In genomic region chr13:21974221-21974725, GRCm38 (mm10) we compare ENCODE assay signal across 8 mouse cellular contexts. TPM values are rescaled to one million over a fixed set of nuclear protein-coding genes. Genes with fewer than 3 reads are reported as not detected.
DNase-seq lines count a peak whose midpoint lies in the region; ATAC-seq lines count a peak whose summit lies in the region.

No protein-coding gene starts in this region.

- 0% methylated on average over 23 of the region's 23 CpGs for WGBS in hindbrain, embryonic 16.5 days
- WGBS in macrophage (ENCODE audit: missing documents) = 0% methylated on average over 23 of the region's 23 CpGs

- ATAC-seq in hindbrain, embryonic 16.5 days = peak; percentile 89

- DNase-seq in R1 (ENCODE audit: low read depth, low spot score) = peak; percentile 95
- DNase-seq in cerebellum, postnatal 36 days = peak; percentile 92 to 95
- peak; percentile 90 to 91 for DNase-seq in frontal cortex, postnatal 36 days (ENCODE audit: low spot score in 2 of 2)
- peak; percentile 90 to 92 for DNase-seq in left cerebral cortex, adult 18-20 months (ENCODE audit: low spot score in 2 of 2)
- DNase-seq in right cerebral cortex, adult 18-20 months = peak; percentile 92
- peak; percentile 54 for DNase-seq in urinary bladder, postnatal 10 days (ENCODE audit: low spot score)

- H3K9me3 ChIP-seq in hindbrain, embryonic 16.5 days (ENCODE audit: control insufficient read depth, low read length) = 0 out of 2 replicates have a peak, but pooled peaks cover under 1% of the 10 kb centered on the region

- no peaks in the 10 kb centered on the region for H3K36me3 ChIP-seq in hindbrain, embryonic 16.5 days (ENCODE audit: control insufficient read depth, insufficient read depth, low read length)
- no peaks in the 10 kb centered on the region for H3K36me3 ChIP-seq in macrophage (ENCODE audit: inconsistent target)

- no peaks in the 10 kb centered on the region for H3K79me2 ChIP-seq in macrophage (ENCODE audit: inconsistent target)

- H3K27me3 ChIP-seq in hindbrain, embryonic 16.5 days (replicated peaks; ENCODE audit: control insufficient read depth, insufficient read depth, low read length) = peaks cover 5% of the 10 kb centered on the region

- H3K4me2 ChIP-seq in hindbrain, embryonic 16.5 days (ENCODE audit: low read length) = peak overlapping the region; percentile 50

- H3K27ac ChIP-seq in hindbrain, embryonic 16.5 days (ENCODE audit: low read depth, low read length) = peak overlapping the region; percentile 89
- peak overlapping the region; percentile 83 for H3K27ac ChIP-seq in macrophage

- peak overlapping the region; percentile 76 for H3K9ac ChIP-seq in hindbrain, embryonic 16.5 days (ENCODE audit: low read depth, low read length)

- H3K4me1 ChIP-seq in hindbrain, embryonic 16.5 days (ENCODE audit: control insufficient read depth, insufficient read depth, low read depth, low read length) = no peaks in the 10 kb centered on the region; the same call in 1 of the 2 replicates

- peak overlapping the region; percentile 66 for H3K4me3 ChIP-seq in hindbrain, embryonic 16.5 days (ENCODE audit: low read length)
- H3K4me3 ChIP-seq in macrophage (ENCODE audit: inconsistent target) = peak overlapping the region; percentile 94

RNA-seq across cellular contexts. Expression of gene Pom121l2, which starts 6.7 kb away (rescaled TPM):
- not detected in 2 replicates for polyA plus RNA-seq in hindbrain, embryonic 16.5 days (2015; fragmentation: Nextera tagmentation; extraction: Ambion mirVana)
- total RNA-seq in left cerebral cortex, adult 18-20 months (2021) = not detected
- total RNA-seq in macrophage (2018; cell fraction: chromatin; rRNA removed) = not detected
- total RNA-seq in macrophage (2018; cell fraction: cytosol; rRNA removed) = not detected
- total RNA-seq in macrophage (2018; cell fraction: nucleus; rRNA removed) = not detected
- polyA plus RNA-seq in macrophage (2018) = not detected in 3 replicates

RNA-seq across cellular contexts. Expression of gene Zfp184, which starts 29.4 kb away (rescaled TPM):
- polyA plus RNA-seq in hindbrain, embryonic 16.5 days (2015; fragmentation: Nextera tagmentation; extraction: Ambion mirVana) = 10.6 and 12.4 TPM in 2 replicates
- total RNA-seq in left cerebral cortex, adult 18-20 months (2021) = 1 to 10 TPM; 3.0 to 3.8 TPM
- total RNA-seq in macrophage (2018; cell fraction: chromatin; rRNA removed) = under 1 TPM in 3 of 26 experiments, not detected in 23; 0.19 to 0.31 (median 0.25) TPM
- under 1 TPM in 9 of 26 experiments, not detected in 17; 0.06 to 0.15 (median 0.09) TPM for total RNA-seq in macrophage (2018; cell fraction: cytosol; rRNA removed)
- total RNA-seq in macrophage (2018; cell fraction: nucleus; rRNA removed) = under 1 TPM in 2 of 26 experiments, not detected in 24; 0.30 to 0.85 TPM
- 0.14 TPM in 1 of 3 replicates, not detected in the others for polyA plus RNA-seq in macrophage (2018)

RNA-seq across cellular contexts. Expression of gene Prss16, which starts 35.3 kb away (rescaled TPM):
- polyA plus RNA-seq in hindbrain, embryonic 16.5 days (2015; fragmentation: Nextera tagmentation; extraction: Ambion mirVana) = not detected in 2 replicates
- total RNA-seq in left cerebral cortex, adult 18-20 months (2021) = 1 to 10 TPM in 1 of 2 experiments, under 1 TPM in 1; 0.35 to 1.2 TPM
- 1 to 10 TPM in 15 of 26 experiments, under 1 TPM in 8, not detected in 3; 0.43 to 2.8 (median 1.2) TPM for total RNA-seq in macrophage (2018; cell fraction: chromatin; rRNA removed)
- total RNA-seq in macrophage (2018; cell fraction: cytosol; rRNA removed) = 1 to 10 TPM in 11 of 26 experiments, under 1 TPM in 15; 0.47 to 1.7 (median 0.96) TPM
- 1 to 10 TPM in 11 of 26 experiments, under 1 TPM in 11, not detected in 4; 0.24 to 7.9 (median 1.0) TPM for total RNA-seq in macrophage (2018; cell fraction: nucleus; rRNA removed)
- 0.52 to 2.6 TPM (median 1.3 TPM) in 3 replicates for polyA plus RNA-seq in macrophage (2018)

Comparison
In these comparisons a context has a peak if more than half of its experiments do, and no peak if none do; other contexts are left out.
1. Peak in every context shown above with its lines: DNase-seq, ATAC-seq, H3K4me3 ChIP-seq and H3K27ac ChIP-seq.
2. RNA of gene Zfp184, which starts 29.4 kb away (polyA plus RNA-seq): 10.6 to 12.4 TPM in hindbrain, embryonic 16.5 days; 0.14 TPM in macrophage; every median in the first group is over 10 times any median in the second.